Mouse (Mus musculus) kidney, postnatal 0 days (tissue): ENCODE data around the gene Scgb2b21. TPM values are rescaled to one million over a fixed set of nuclear protein-coding genes. Genes with fewer than 3 reads are reported as not detected.
"Not testable (repeated sequence)": the region's sequence is repeated elsewhere in the genome, so short reads cannot be mapped to it uniquely, and the experiment has no call there.

Experiments used
- ATAC-seq: fragments of 200-750 bp; cut with Nextera tagmentation; replicated peaks from 2 replicates; pipeline ENCODE4 v1.8.0; 2017; ENCODE audit warnings: low read depth, moderate number of reproducible peaks, moderate TSS enrichment, moderate library complexity; ENCODE audit not compliant: low FRiP score
- DNase-seq: peaks from one replicate; pipeline ENCODE4 v3.0.0-alpha.2; 2016; ENCODE audit warnings: low spot score
- H3K27ac ChIP-seq: fragments of 300-500 bp; sonication (generic); 2 replicates; pipeline ENCODE4 v1.5.1; 2014; ENCODE audit warnings: mild to moderate bottlenecking
- H3K27me3 ChIP-seq: fragments of 300-500 bp; sonication (generic); 2 replicates; pipeline ENCODE4 v1.6.1; 2014; ENCODE audit warnings: low read length, mixed read lengths; ENCODE audit not compliant: insufficient read depth
- H3K36me3 ChIP-seq: fragments of 300-500 bp; sonication (generic); 2 replicates; pipeline ENCODE4 v1.6.1; 2014; ENCODE audit warnings: low read length, mixed read lengths; ENCODE audit not compliant: insufficient read depth
- H3K4me1 ChIP-seq: fragments of 300-500 bp; sonication (generic); replicated peaks from 2 replicates; pipeline ENCODE4 v1.6.1; 2014; ENCODE audit warnings: antibody characterized with exemption, low read length, mixed read lengths; ENCODE audit not compliant: insufficient read depth
- H3K4me2 ChIP-seq: fragments of 300-500 bp; sonication (generic); 2 replicates; pipeline ENCODE4 v1.6.1; 2014; ENCODE audit warnings: mild to moderate bottlenecking, low read length, moderate library complexity, mixed read lengths
- H3K4me3 ChIP-seq: fragments of 300-500 bp; sonication (generic); replicated peaks from 2 replicates; pipeline ENCODE4 v1.5.1; 2014; ENCODE audit warnings: low read depth, low read length
- H3K9ac ChIP-seq: fragments of 300-500 bp; sonication (generic); 2 replicates; pipeline ENCODE4 v1.6.1; 2014; ENCODE audit warnings: low read depth, low read length
- H3K9me3 ChIP-seq: fragments of 300-500 bp; sonication (generic); replicated peaks from 2 replicates; pipeline ENCODE4 v1.6.1; 2016; ENCODE audit warnings: low read length, inconsistent platforms, mixed read lengths
- CTCF ChIP-seq: IDR thresholded peaks from 2 replicates; pipeline ENCODE4 v1.5.1; 2016; ENCODE audit warnings: antibody characterized with exemption, low read depth, mild to moderate bottlenecking, moderate library complexity
- WGBS: fragments of 180-500 bp; shearing (Covaris S2); extraction: QIAGEN DNeasy Blood & Tissue Kit; methylation state at CpG from one replicate; pipeline ENCODE4 v1.1.7; 2014; 5-methylcytosine and 5-hydroxymethylcytosine counted together
- polyA plus RNA-seq: library from polyadenylated mRNA; unstranded; fragments of >200 nt; fragmentation: Nextera tagmentation; extraction: Ambion mirVana; gene quantifications from 2 replicates; pipeline ENCODE4 v1.2.1, GENCODE M21; 2015

Scgb2b21 gene
- polyA plus RNA-seq = not detected in 2 replicates

GRCm38 (mm10) chr7:33520358-33520757, at the start of gene Scgb2b21:
TSS of gene Scgb2b21 (minus strand) at chr7:33520458.
- H3K36me3 ChIP-seq = no peaks in the 10 kb centered on the region
- ATAC-seq (no peak), DNase-seq (no peak)
- no peak for TF ChIP-seq CTCF
- no peaks in the 10 kb centered on the region for H3K9me3 ChIP-seq
- H3K9ac ChIP-seq = no peak within 1 kb of the TSS
- no peak within 1 kb of the TSS for H3K4me3 ChIP-seq
- no peak within 1 kb of the TSS for H3K27ac ChIP-seq
- H3K4me2 ChIP-seq = no peak within 1 kb of the TSS
- H3K4me1 ChIP-seq = no peaks in the 10 kb centered on the region
- no peaks in the 10 kb centered on the region for H3K27me3 ChIP-seq

DNA sequence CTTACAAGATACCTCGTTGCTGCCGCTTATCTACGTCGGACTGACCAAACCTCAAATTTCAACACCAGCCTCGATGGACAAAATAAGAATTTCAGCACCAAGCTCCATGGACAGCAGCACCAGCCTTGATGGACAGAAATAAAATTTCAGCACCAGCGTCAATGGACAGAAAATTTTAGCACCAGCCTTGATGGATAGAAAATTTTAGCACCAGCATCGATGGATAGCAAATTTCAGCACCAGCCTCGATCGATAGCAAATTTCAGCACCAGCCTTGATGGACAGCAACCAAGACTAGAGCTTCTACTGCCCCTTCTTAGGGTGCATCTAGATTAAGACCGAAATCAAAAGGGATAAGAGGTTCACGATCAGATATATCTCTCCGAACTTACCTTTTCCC, 23.2 kb upstream of the Scgb2b21 start:
- H3K4me1 ChIP-seq, H3K4me3 ChIP-seq, H3K4me2 ChIP-seq, H3K36me3 ChIP-seq, H3K9me3 ChIP-seq, ATAC-seq, H3K9ac ChIP-seq, DNase-seq, H3K27me3 ChIP-seq, H3K27ac ChIP-seq: not testable (repeated sequence)
- WGBS = 92% methylated on average over 12 of the region's 12 CpGs

Other genes starting within 250 kb of the Scgb2b21 start
- gene Scgb2b19, start 240.1 kb downstream of the Scgb2b21 start, polyA plus RNA-seq = not detected in 2 replicates
- gene Scgb1b19, start 233.2 kb downstream of the Scgb2b21 start, polyA plus RNA-seq = not detected in 2 replicates
- not detected in 2 replicates for gene Scgb2b20, start 154.1 kb downstream of the Scgb2b21 start, polyA plus RNA-seq
- gene Scgb1b20, start 147.2 kb downstream of the Scgb2b21 start, polyA plus RNA-seq = not detected in 2 replicates
- not detected in 2 replicates for gene Scgb2b24, start 218.9 kb upstream of the Scgb2b21 start, polyA plus RNA-seq
- gene Scgb1b24, start 223.3 kb upstream of the Scgb2b21 start, polyA plus RNA-seq = not detected in 2 replicates